Mouse (Mus musculus): ENCODE measurements around the gene Cavin1.
"Not testable (repeated sequence)": the region's sequence is repeated elsewhere in the genome, so short reads cannot be mapped to it uniquely, and the experiment has no call there.

Cavin1 gene

DNA sequence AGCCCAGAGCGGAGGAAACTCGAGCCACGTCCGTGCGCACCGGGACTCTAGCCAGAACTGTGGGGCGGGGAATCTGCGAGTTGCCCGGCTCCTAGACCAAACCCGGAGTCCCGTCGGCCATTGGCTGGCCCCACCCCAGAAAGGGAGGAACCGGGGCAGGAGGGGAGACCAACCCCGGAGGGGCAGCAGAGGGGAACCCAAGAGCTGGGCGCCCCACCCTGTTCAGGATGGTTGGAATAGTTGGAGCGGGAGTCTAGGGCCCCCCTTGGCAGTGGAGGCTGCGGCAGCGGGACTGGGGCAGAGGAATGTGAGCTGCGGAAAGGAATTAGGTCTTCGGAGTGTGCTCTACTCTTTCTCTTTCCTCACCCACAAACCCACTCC, at the start of gene Cavin1:
Gene Cavin1 (minus strand): TSS at position 331 of the 381 bp plus-strand sequence.
- peak in 1 of 2 experiments; percentile 43 for DNase-seq (ENCODE audit: low spot score in 2 of 2)

DNA sequence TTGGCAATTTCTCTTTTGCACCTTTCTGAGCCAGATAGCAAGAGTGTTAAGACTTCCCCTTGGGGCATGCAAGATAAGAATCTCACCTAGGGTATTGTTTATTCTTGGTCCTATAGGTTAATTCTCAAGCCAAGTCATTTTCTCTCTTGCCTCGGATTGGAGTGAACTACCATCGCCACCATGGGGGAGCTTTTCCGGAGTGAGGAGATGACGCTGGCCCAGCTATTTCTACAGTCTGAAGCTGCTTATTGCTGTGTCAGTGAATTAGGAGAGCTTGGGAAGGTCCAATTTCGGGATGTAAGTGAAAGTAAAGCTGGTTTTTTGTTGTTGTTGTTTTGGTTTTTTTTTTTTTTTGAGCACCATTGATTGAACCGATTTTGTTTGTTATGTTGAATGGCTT, 41.0 kb upstream of the Cavin1 start:
- DNase-seq (ENCODE audit: low spot score in 2 of 2), result no peak

- DNase-seq (ENCODE audit: low spot score in 2 of 2), result peak in 1 of 2 experiments; percentile 39
Measured at GRCm38 (mm10) chr11:101009888-101010784, 39.4 kb upstream of the Cavin1 start.

DNA sequence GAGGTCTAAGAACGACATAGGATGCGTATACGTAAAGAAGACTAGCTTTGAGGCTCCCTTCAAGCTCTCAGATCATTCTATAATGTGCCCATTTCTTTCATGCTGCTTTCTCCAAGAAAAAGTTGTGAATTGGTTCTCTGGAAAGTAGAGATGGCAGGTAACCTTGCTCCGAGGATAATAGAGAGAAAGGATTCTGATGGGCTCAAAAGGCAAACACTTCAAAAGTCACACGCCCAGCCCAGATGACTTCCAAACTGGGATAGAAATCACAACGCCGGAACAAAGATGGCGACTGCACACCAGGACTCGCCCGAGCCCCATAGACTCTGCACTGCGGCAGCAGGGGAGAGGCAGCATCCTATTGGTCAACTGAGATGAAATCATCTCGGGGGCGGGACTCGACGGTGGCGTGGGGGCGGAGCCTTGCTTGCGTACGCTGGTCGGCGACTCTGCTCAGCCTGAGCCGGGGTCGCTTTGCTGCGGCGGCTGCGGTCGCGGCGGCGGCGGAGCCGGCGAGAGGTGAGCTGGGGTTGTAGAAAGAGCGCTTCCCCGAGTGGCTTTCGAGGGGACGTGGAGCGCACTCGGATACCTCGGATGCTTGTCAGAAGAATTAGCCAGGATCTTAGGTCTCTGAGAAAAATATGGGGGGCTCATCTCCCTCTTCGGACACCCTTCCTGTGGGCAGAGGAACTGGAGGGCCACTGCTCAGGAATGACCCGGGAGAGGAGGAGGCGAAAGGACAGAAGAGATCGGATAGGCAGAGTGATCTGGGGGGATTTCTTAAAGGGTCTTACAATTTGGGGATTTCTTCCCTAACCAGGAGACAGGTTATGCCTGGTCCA, 38.6 kb upstream of the Cavin1 start, which contains the start of gene Atp6v0a1:
Gene Atp6v0a1 (plus strand): TSS at position 407 of the 842 bp plus-strand sequence.
- peak; percentile 92 to 98 for DNase-seq (ENCODE audit: low spot score in 2 of 2)

DNA sequence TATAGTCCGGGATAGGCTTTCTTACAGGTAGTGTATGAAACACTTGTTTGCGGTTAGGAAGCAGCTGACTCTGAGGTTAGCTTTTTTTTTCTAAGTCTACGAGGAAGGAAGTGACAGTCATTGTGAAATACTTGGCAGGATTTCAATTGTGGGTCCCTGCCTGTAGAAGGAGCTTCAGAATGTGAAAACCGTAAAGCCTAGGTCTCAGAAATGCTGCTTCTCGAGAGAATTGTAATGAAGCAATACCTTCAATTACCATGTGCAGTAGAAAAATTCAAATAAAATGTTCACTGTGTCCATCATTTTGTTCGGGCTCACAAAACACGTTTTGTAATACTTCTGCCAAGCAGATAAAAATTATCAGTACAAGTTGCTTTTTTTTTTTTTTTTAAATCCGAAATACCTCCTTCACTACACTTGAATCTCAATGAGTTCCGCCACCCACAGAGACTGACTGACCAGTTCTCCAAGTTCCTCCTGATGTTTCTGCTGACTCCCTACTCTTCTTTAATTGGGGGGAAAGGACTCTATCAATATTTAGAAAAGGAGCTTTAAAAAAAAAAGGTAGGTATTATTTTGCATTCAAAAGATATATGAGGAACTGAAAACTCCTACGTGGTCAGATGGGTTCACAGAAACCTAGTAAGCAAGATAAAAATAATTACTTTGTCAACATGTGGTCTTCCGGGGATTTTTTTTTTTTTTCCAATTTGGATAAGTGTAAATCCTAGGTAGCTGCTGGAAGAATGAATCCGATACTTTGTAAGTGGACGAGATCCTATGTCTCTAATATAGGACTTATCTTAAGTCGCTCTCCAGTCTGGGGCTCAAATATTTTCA, 37.7 kb upstream of the Cavin1 start:
- DNase-seq (ENCODE audit: low spot score in 2 of 2), result no peak

DNA sequence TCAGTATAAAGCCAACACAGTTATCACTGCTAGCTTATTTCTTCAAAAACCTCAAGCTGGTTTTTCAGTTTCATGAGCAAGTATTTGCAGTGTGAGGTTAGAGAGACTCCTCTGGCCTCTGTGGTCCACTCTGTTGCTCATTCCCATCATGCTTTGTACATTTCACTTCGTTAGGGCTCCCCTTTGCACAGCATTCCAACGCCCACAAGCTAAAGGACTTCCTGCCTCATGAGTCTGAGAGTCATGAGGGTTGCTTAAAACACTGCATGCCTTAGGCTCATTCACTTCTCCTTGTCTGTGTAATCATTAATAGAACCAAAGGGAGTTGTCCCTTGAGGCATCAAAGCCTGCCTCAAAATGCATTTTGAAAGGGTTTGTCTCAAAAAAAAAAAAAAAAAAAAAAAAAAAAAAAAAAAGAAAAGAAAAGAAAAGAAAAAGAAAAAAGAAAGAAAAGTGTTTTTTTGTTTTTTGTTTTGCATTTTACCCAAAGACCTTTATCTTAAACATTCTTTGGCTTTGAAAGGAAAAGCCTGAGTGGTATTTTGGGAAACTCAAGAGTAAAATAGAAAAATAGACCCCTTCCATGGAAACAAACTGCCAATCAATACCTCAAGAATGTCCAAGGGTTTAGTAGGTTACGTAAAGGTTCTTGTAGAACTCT, 32.5 kb upstream of the Cavin1 start:
- no peak for DNase-seq (ENCODE audit: low spot score in 2 of 2)

DNA sequence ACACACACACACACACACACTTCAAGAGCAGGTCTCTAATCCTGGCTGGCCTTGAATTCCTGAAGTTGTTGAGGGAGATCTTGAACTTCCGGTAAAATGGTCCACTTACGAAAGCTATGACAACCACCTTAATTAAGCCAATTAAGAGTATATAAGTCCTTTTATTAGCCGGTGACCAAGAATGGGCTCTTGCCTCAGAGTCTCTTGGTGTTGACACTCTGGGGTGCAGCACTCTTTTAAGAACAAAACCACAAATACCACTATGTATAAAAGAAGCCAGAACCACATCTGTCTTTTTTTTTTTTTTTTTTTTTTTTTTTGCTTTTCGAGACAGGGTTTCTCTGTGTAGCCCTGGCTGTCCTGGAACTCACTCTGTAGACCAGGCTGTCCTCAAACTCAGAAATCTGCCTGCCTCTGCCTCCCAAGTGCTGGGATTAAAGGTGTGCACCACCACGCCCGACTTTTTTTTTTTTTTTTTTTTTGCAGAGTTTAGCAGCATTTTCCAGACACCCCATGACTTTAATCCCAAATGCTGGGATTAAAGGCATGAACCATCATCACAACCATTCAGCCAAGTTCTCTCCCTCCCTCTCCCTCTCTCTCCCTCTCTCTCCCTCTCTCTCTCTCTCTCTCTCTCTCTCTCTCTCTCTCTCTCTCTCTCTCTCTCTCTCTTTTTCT, 31.3 kb upstream of the Cavin1 start:
- not testable (repeated sequence) for DNase-seq (ENCODE audit: low spot score in 2 of 2)

DNA sequence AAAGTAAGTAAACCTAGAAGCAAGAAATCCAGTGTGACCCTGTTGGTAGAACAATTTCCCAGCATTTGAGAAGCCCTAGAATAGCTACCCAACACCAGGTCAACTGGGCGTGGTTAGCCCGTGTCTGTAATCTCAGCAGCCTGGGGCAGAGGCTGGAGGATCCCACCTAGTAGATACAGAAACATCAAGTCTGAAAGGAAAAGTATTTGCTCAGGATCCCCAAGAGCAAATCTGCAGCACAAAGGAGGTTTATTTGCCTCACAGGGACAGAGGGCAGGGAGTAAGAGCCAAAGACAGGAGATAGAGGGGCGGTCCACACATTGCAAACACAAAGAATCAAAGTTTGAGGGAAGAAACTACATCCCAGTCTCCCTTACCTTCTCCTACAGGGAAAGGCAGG, 28.6 kb upstream of the Cavin1 start:
- no peak for DNase-seq (ENCODE audit: low spot score in 2 of 2)

GRCm38 (mm10) chr11:100998836-100999235, 28.1 kb upstream of the Cavin1 start:
- no peak for DNase-seq (ENCODE audit: low spot score in 2 of 2)

DNA sequence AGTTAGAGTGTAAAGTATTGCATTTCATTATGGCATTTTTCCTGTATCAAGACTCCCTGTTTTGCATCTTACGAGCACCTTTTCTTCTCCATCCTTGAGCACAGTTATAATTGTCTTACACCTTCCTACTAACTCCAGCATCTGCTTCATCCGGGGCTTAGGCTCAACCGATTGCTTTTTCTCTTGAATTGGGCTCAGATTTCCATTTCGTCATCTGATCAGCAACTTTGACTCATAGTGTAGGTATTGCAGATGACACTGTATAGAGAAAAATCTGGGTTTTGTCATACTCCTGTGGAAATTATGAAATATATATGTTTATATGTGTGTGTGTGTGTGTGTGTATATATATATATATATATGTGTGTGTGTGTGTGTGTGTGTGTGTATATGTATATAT, 25.8 kb upstream of the Cavin1 start:
- no peak for DNase-seq (ENCODE audit: low spot score in 2 of 2)

DNA sequence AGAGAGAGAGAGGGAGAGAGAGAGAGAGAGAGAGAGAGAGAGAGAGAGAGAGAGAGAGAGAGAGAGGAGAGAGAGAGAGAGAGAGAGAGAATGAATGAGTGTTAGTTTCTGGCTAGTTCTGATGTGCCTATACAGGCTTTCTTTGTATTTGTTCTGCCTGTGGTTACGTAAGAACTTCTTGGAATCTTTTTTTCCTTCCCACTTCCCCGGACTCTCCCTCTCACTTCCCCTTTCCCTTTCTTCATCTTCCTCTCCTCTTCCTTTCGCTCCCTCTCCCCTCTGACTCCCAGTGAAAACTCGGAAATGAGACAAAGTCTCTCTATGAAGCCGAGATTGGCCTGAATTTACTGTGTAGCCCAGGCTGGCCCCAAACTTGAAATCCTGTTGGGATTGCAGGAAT, 24.0 kb upstream of the Cavin1 start:
- DNase-seq (ENCODE audit: low spot score in 2 of 2), result no peak

GRCm38 (mm10) chr11:100994233-100994632, 23.5 kb upstream of the Cavin1 start:
- no peak for DNase-seq (ENCODE audit: low spot score in 2 of 2)

- no peak for DNase-seq (ENCODE audit: low spot score in 2 of 2)
Measured at GRCm38 (mm10) chr11:100993437-100993836, 22.8 kb upstream of the Cavin1 start.

DNA sequence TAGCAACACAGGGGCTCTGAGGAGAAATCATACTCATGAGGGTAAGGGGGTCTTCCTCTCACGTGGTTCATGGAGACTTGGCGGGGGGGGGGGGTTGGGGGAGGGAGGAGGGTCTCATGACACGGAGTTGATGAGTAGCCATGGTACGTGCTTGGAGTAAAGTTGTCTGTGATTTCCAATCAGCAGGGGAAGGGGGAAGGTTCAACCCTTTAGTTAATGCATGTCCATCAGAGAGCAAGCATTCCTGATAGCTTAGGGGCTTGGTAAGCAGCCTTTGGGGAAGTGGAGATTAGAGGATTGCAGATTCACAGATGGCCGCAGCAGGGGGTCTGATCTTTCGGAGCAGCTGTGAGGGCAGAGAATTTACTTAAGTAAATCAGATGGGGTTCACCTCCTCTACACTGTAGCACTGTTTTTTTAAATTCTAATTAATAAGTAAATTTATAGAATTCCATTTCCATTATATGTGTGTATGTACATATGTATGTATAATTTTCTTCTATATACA, 20.4 kb upstream of the Cavin1 start:
- no peak for DNase-seq (ENCODE audit: low spot score in 2 of 2)

GRCm38 (mm10) chr11:100989666-100990065, 19.0 kb upstream of the Cavin1 start:
- DNase-seq (ENCODE audit: low spot score in 2 of 2), result no peak

DNA sequence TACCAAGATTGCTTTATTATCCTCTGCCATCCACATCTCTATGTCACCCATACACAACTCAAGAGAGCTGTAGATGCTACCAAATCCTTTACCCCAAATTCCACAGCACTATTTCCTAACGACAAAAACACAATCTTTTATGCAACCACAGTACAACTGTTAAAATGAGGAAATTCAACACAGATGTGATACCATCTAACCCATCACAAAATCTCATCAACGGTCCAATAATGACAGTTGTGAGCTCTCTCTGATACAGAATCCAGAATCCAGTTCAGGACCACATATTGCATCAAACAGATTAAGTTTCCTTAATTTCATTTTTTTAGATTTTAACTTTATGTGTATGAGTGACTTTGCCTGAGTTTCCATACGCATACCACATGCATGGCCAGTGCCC, 18.0 kb upstream of the Cavin1 start:
- no peak for DNase-seq (ENCODE audit: low spot score in 2 of 2)

GRCm38 (mm10) chr11:100985607-100986006, 14.9 kb upstream of the Cavin1 start:
- DNase-seq (ENCODE audit: low spot score in 2 of 2), result no peak

GRCm38 (mm10) chr11:100983778-100984131, 13.1 kb upstream of the Cavin1 start:
- no peak for DNase-seq (ENCODE audit: low spot score in 2 of 2)

DNA sequence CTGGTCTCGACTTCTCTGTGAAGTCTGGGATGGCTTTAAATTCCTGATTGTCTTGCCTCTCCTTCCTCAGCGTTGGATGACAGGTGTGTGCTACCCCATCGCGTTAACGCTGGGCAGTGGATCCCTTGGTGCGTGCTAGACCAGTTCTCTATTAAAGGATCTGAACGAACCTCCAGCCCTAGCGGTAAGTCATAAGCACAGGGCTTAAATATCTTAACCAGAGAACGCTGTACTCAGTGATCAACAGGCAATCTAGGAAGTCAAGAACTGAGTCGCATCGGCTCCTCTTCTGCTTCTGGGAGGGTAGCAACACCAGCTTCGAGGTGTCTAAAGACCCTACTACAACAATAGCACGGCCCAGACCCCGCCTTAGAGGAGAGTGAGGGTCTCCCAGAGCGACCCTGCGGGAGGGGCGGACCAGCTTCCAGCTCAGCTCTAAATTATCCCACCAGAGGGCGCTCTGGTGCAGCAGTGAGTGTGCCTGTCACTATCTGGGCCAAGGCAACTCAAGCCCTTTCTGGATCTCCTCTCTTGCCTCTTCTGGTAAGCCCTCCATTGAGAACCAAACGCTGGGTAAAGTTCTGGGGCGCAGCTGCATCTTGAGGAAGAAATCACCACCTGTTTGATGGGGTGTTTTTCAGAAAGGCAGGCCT, 12.6 kb upstream of the Cavin1 start:
- peak in 1 of 2 experiments; percentile 72 for DNase-seq (ENCODE audit: low spot score in 2 of 2)

DNA sequence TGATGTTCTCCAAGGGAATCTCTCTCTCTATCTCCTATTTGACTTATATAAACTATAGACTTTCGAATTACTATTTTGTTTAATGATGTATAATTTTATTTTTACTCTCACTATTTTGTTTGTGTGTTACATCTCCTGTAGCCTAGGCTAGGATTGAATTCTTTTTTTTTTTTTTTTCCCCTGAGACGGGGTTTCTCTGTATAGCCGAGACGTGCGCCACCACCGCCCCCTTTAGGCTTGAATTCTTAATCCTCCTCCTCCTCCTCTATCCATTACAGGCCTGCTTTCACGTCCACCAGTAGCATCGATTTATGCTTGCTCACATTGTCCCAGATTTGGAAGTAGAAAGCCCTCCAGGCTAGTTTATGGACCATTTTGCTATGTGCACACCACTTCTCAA, 11.4 kb upstream of the Cavin1 start:
- no peak for DNase-seq (ENCODE audit: low spot score in 2 of 2)

Data from left cerebral cortex, adult 9 months (tissue).